Mouse (Mus musculus): ENCODE results near the gene Borcs6.
"Not testable (repeated sequence)": the region's sequence is repeated elsewhere in the genome, so short reads cannot be mapped to it uniquely, and the experiment has no call there.

Borcs6 gene

GRCm38 (mm10) chr11:69059357-69059974, at the start of gene Borcs6:
TSS of gene Borcs6 (plus strand) at chr11:69059717.
- peak; percentile 99 for DNase-seq (ENCODE audit: inconsistent ontology term)

DNA sequence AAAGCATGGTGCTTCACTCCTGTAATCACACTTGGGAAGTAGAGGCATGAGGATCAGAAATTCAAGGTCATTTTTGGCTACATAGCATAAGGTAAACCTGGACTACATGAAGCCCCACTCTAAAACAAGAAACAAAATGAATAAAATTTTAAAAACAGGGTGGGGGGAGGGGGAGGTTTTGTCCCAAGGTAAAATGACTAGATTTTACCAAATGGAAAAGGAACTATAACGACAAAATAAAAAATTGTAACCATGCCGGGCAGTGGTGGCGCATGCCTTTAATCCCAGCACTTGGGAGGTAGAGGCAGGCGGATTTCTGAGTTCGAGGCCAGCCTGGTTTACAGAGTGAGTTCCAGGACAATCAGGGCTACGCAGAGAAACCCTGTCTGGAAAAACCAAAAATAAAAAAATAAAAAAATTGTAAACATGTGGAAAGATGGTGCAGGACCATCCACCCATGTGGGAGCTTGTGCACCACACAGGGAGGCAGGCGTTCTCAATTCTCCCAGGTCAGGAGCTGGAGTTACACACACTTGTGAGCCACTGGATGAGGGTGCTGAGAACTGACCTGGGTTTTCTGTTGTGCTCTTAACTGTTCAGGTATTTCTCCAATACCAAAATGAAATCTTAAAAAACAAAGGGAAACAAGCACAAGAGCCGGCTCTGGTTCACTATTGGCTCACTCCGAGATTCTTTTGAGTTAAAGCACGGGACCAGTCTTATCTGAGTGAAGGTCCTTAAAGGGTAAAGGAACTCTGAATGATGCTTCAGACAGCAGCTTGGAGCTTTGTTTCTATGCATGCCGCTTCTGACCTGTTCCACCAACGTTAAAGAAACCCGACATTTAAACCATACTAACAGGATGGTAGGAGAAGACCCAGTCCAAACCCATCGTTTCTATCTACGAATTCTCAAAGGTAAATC, 48.9 kb upstream of the Borcs6 start:
- no peak for DNase-seq (ENCODE audit: inconsistent ontology term)

DNA sequence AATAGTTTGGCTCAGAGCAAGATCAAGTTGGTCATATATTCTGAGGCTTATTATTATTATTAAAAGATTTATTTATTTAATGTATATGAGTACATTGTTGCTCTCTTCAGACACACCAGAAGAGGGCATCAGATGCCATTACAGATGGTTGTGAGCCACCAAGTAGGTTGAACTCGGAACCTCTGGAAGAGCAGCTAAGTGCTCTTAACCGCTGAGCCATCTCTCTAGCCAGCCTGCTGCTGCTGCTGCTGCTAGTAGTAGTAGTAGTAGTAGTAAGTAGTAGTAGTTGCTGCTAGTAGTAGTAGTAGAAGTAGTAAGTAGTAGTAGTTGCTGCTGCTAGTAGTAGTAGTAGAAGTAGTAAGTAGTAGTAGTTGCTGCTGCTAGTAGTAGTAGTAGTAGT, 48.1 kb upstream of the Borcs6 start:
- DNase-seq (ENCODE audit: inconsistent ontology term): not testable (repeated sequence)

DNA sequence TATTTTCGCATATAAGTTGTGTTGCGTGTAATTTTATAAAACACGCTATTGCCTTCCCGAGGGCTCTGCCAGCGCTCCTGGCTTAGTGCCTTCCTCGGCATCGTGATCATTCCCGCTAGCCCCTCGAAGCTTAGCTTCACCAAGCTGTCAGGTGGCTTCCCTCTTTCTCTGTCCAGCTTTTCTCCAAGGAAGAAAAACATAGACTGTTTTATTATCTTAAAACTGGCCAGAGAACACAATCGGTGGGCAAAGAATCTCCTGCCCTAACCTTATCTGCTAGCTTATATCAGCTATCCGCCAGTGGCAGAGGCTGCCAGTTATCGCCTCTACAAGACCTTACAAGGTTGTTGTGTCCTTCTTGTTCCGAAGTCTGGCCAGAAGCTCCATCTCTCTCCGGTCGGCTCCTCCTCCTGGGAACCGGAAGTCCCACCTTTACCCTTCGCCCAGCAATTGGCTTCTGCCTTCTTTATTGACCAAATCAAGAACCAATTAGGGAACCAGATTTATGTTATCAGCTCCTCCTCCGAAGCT, 47.4 kb upstream of the Borcs6 start:
- DNase-seq (ENCODE audit: inconsistent ontology term): peak; percentile 91

- peak; percentile 89 for DNase-seq (ENCODE audit: inconsistent ontology term)
Observed at GRCm38 (mm10) chr11:69015644-69016441, 43.7 kb upstream of the Borcs6 start, which contains the start of gene Ctc1. TSS of gene Ctc1 (plus strand) at chr11:69015911.

- no peak for DNase-seq (ENCODE audit: inconsistent ontology term)
Observed at GRCm38 (mm10) chr11:69016755-69017154, 42.8 kb upstream of the Borcs6 start.

- DNase-seq (ENCODE audit: inconsistent ontology term): no peak
Observed at GRCm38 (mm10) chr11:69020691-69021090, 38.8 kb upstream of the Borcs6 start.

- no peak for DNase-seq (ENCODE audit: inconsistent ontology term)
Observed at GRCm38 (mm10) chr11:69026562-69026961, 33.0 kb upstream of the Borcs6 start.

- DNase-seq (ENCODE audit: inconsistent ontology term): no peak
Observed at GRCm38 (mm10) chr11:69028805-69029204, 30.7 kb upstream of the Borcs6 start.

DNA sequence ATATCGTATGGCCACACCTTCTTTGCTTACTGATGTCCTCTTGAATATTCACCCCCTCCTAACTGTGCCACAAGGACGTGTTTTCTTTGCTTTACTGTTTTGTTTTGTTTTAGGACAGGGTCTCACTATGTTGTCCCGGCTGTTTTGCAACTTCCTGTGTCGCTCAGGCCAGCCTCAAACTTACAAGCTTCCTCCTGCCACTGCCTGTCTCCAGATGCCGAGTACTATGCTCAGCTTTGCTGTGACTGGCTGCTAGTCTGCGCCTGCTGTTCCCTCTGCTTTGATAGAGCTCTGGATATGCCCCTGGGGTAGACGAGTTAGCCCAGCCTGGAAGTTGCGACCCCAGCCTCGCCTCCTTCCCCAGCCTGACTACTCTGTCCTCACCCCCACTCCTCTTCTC, 26.0 kb upstream of the Borcs6 start:
- DNase-seq (ENCODE audit: inconsistent ontology term): no peak

GRCm38 (mm10) chr11:69034585-69034984, 24.9 kb upstream of the Borcs6 start:
- no peak for DNase-seq (ENCODE audit: inconsistent ontology term)

DNA sequence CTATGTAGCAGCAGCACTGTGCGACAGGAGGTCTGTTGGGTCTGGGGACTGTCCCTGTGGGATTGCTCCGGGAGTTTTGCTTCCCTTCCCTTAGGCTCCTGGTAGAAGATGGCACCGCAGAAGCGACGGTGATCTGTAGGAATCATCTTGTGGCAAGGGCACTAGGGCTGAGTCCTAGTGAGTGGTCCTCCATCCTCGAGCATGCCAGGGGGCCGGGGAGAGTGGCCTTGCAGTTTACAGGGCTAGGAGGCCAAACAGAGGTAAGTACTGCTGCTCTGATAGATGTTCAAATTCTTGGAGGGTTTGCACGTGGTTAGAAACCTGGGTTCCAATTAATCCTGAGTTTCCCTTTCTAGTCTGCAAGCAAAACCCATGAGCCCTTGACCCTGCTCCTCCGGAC, 24.1 kb upstream of the Borcs6 start:
- DNase-seq (ENCODE audit: inconsistent ontology term): no peak

DNA sequence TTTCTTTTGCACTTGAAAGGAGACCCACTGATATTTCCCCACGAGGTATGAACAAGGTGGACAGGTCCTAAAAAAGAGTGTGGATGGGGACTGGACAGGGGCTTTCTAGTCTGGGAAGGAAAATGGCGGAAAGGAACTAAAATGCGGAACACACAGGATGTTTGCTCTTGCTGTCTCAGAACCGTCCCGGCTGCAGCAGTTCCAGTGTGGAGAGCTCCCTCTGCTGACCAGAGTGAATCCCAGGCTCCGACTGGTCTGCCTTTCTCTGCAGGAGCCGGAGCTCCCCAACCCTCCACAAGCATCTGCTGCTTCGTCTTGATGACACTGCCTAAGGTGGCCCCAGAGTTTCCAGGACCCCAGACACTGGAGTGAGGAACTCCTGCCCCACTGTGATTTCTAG, 23.7 kb upstream of the Borcs6 start:
- DNase-seq (ENCODE audit: inconsistent ontology term): peak; percentile 74

- peak; percentile 82 for DNase-seq (ENCODE audit: inconsistent ontology term)
Observed at GRCm38 (mm10) chr11:69036486-69037230, 22.9 kb upstream of the Borcs6 start.

- peak; percentile 86 for DNase-seq (ENCODE audit: inconsistent ontology term)
Observed at GRCm38 (mm10) chr11:69037231-69038061, 22.1 kb upstream of the Borcs6 start.

- no peak for DNase-seq (ENCODE audit: inconsistent ontology term)
Observed at GRCm38 (mm10) chr11:69038173-69038572, 21.3 kb upstream of the Borcs6 start.

DNA sequence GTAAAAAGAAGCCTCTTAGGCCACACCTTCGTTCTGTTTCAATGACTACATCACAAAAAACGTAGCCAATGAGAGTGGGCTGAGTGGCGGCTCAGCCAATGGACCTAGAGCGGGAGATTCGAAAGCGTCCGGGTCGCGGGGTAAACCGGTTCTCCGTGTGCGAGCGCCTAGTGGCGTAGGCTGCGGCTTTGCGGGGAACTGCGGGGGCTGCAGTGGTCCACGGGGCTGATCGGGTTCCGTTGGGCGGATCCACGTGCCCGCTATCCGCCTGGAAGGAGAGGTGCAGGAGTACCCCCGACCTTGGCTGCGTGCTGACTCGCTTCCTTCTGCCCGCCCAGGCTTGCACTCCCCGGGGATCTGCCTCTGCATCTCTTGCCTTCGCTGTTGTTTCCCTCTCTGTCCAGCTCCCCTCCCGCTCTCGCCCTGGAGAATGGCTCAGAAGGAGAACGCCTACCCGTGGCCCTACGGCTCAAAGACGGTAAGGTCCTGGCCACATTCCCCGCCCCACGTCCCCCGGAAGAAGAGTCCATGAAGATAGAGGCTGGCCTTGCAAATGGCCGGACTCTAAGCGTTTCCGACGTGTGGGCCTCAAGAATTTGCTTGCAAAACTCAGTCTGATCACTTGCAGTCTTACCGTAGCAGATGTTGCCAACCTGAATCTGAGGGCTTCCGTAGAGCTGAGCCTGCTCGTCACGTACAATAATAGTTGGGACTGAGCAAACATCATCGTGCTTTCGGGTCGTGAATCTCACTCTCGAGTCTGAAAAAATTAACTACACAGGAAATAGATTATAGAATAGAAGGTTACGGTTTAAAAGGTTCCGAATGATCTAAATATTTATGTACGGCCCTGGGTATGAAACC, 13.8 kb upstream of the Borcs6 start, which contains the start of gene Aurkb:
Gene Aurkb, plus strand, starts transcription at position 117 of the 864 bp plus-strand sequence.
- peak; percentile 88 for DNase-seq (ENCODE audit: inconsistent ontology term)

DNA sequence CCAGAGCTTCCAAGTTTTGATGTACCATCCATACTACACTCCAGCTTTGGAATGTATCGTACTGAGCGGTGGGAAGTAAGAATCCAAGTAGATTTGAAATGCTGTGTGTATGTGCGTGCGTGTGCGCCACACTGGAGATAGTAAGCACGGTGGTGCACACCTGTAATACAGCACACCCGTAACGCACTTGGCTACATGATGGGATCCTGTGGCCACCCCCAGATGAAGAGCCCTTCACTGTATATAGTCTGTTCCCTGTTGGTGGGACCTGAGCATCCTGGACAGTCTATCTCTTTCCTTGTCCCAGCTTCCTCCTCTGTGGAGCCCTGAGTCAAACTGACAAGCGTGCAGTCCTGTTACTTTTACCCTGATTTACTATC, 13.1 kb upstream of the Borcs6 start:
- no peak for DNase-seq (ENCODE audit: inconsistent ontology term)

DNA sequence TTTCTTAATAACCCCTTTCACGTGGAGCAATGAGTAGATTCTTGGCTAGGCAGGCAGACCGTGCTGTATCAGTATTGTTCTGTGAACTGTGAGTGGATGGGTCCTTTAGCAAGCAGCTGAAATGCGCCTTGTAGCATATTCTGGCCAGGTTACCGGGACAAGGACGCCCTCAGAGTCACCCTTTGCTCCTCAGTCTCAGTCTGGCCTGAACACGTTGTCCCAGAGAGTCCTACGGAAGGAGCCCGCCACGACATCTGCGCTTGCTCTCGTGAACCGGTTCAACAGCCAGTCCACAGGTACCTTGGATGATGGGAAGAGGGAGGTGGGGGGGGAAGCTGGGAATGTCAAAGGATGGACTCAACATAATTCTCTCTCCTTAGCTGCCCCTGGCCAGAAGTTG, 11.9 kb upstream of the Borcs6 start:
- no peak for DNase-seq (ENCODE audit: inconsistent ontology term)

All from Muller cell, postnatal 12 days (primary cell).